Mouse (Mus musculus) olfactory bulb, adult 2 months (tissue): ENCODE data around the gene Ly6g6e.

Experiments used
- CTCF ChIP-seq: fragments of 200-500 bp; IDR thresholded peaks from 2 replicates; pipeline ENCODE4 v1.5.1; 2012; ENCODE audit warnings: low read depth, mild to moderate bottlenecking, low read length, moderate library complexity; ENCODE audit not compliant: insufficient read depth
- POLR2A ChIP-seq: fragments of 200-500 bp; IDR thresholded peaks from 2 replicates; pipeline ENCODE4 v1.6.1; 2012; ENCODE audit warnings: mild to moderate bottlenecking, low read depth, low read length, moderate library complexity; ENCODE audit not compliant: insufficient read depth

- no peak for TF ChIP-seq CTCF
- TF ChIP-seq POLR2A = no peak
Measured at GRCm38 (mm10) chr17:35027277-35028068, 49.2 kb upstream of the Ly6g6e start, which contains the start of gene Sapcd1.
